Mouse (Mus musculus): ENCODE data around the gene 1700113H08Rik. TPM values are rescaled to one million over a fixed set of nuclear protein-coding genes. Genes with fewer than 3 reads are reported as not detected.

The 1700113H08Rik gene
- polyA plus RNA-seq, 1 experiment from 2014 or later: 0.28 TPM

- ATAC-seq: no peak
- Histone ChIP-seq H3K4me3 (replicated peaks) (no peak overlapping the region), H3K27ac (no peak overlapping the region), H3K4me1 (replicated peaks) (0 out of 2 replicates have a peak, but pooled peaks cover 3% of the 10 kb centered on the region), H3K9me3 (no peaks in the 10 kb centered on the region), H3K4me2 (replicated peaks) (no peak overlapping the region), H3K9ac (replicated peaks) (no peak overlapping the region), H3K27me3 (0 out of 2 replicates have a peak, but pooled peaks cover 6% of the 10 kb centered on the region), H3K36me3 (no peaks in the 10 kb centered on the region)
- WGBS: 76% methylated on average over 10 of the region's 10 CpGs
Observed at GRCm38 (mm10) chr10:87109038-87109771, 51.4 kb downstream of the 1700113H08Rik start.

DNA sequence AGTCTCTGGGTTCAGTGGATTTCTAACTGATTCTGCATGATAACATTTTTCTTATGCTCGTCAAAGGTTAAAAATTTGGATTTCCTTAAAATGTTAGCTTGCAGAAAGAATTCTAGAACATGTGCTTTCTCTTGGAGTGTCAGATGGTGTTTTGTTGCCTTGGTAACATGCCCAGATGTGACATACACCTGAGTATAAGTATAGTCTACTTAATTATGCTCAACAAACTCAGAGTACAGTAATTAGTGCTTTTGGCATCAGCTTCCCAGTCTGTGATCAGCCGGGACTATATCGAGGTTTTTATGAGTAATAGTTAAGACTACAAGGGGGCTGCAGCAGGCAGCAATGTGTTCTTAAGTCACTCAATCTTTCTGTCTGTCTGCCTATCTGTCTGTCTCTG lies 53.1 kb downstream of the 1700113H08Rik start:
- Histone ChIP-seq H3K4me3 (replicated peaks) (no peak overlapping the region), H3K27ac (no peak overlapping the region), H3K4me2 (replicated peaks) (no peak overlapping the region), H3K9ac (replicated peaks) (no peak overlapping the region), H3K4me1 (replicated peaks) (0 out of 2 replicates have a peak, but pooled peaks cover 3% of the 10 kb centered on the region), H3K9me3 (no peaks in the 10 kb centered on the region), H3K36me3 (no peaks in the 10 kb centered on the region), H3K27me3 (0 out of 2 replicates have a peak, but pooled peaks cover 3% of the 10 kb centered on the region)
- no peak for ATAC-seq
- WGBS: 93% methylated on average over 3 of the region's 3 CpGs

- Histone ChIP-seq H3K27ac (no peak overlapping the region), H3K27me3 (0 out of 2 replicates have a peak, but pooled peaks cover 4% of the 10 kb centered on the region), H3K36me3 (no peaks in the 10 kb centered on the region), H3K4me2 (replicated peaks) (no peak overlapping the region), H3K4me3 (replicated peaks) (no peak overlapping the region), H3K9me3 (no peaks in the 10 kb centered on the region; the same call in 1 of the 2 replicates), H3K9ac (replicated peaks) (no peak overlapping the region), H3K4me1 (replicated peaks) (no peaks in the 10 kb centered on the region)
- ATAC-seq: no peak
- 94% methylated on average over 5 of the region's 5 CpGs for WGBS
Observed at GRCm38 (mm10) chr10:87125094-87125493, 67.2 kb downstream of the 1700113H08Rik start.

- Histone ChIP-seq H3K27ac (no peak overlapping the region), H3K27me3 (0 out of 2 replicates have a peak, but pooled peaks cover 4% of the 10 kb centered on the region), H3K9me3 (no peaks in the 10 kb centered on the region; the same call in 1 of the 2 replicates), H3K4me1 (replicated peaks) (no peaks in the 10 kb centered on the region), H3K4me2 (replicated peaks) (no peak overlapping the region), H3K4me3 (replicated peaks) (no peak overlapping the region), H3K9ac (replicated peaks) (no peak overlapping the region), H3K36me3 (no peaks in the 10 kb centered on the region)
- ATAC-seq: no peak
- 85% methylated on average over 12 of the region's 12 CpGs for WGBS
Observed at GRCm38 (mm10) chr10:87126186-87126824, 68.5 kb downstream of the 1700113H08Rik start.

DNA sequence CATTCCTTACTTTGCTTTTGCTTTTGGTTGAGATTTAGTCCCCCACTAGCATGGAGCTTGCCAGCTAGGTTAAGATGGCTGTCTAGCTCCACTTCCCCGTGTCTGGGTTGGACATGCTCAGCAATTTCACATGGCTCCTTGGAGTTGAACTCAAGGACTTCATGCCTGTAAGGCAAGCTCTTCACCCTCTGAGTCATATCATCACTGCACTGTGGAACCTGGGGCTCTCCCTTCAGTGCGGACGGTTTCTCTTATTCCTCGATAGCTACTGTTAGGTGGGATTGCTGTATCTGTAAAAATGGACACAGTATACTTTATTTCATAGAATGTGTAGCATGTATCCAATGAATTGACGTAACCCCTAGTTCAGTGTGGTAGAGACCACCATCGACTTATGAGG lies 93.2 kb downstream of the 1700113H08Rik start:
- no peak overlapping the region for H3K27ac ChIP-seq
- no peaks in the 10 kb centered on the region for H3K36me3 ChIP-seq
- H3K4me1 ChIP-seq (replicated peaks): peaks cover 11% of the 10 kb centered on the region
- no peak for ATAC-seq
- 98% methylated on average over 6 of the region's 6 CpGs for WGBS
- H3K27me3 ChIP-seq: no peaks in the 10 kb centered on the region
- 0 out of 2 replicates have a peak, but pooled peaks cover 2% of the 10 kb centered on the region for H3K9me3 ChIP-seq
- no peak overlapping the region for H3K4me3 ChIP-seq (replicated peaks)
- H3K9ac ChIP-seq (replicated peaks): no peak overlapping the region
- H3K4me2 ChIP-seq (replicated peaks): no peak overlapping the region

- Histone ChIP-seq H3K4me2 (replicated peaks) (no peak overlapping the region), H3K36me3 (no peaks in the 10 kb centered on the region), H3K4me1 (replicated peaks) (peaks cover 11% of the 10 kb centered on the region), H3K4me3 (replicated peaks) (no peak overlapping the region), H3K27ac (peak overlapping the region; percentile 35; the same call in 1 of the 2 replicates), H3K9me3 (no peaks in the 10 kb centered on the region), H3K27me3 (no peaks in the 10 kb centered on the region), H3K9ac (replicated peaks) (no peak overlapping the region)
- WGBS: 51% methylated on average over 14 of the region's 14 CpGs
- ATAC-seq: no peak
Observed at GRCm38 (mm10) chr10:87153731-87154505, 96.1 kb downstream of the 1700113H08Rik start.

GRCm38 (mm10) chr10:87159781-87160180 lies 101.9 kb downstream of the 1700113H08Rik start:
- 85% methylated on average over 9 of the region's 9 CpGs for WGBS
- Histone ChIP-seq H3K36me3 (no peaks in the 10 kb centered on the region), H3K4me3 (replicated peaks) (no peak overlapping the region), H3K4me1 (replicated peaks) (no peaks in the 10 kb centered on the region), H3K27me3 (no peaks in the 10 kb centered on the region), H3K27ac (no peak overlapping the region), H3K9ac (replicated peaks) (no peak overlapping the region), H3K4me2 (replicated peaks) (no peak overlapping the region), H3K9me3 (no peaks in the 10 kb centered on the region)
- no peak for ATAC-seq

GRCm38 (mm10) chr10:87196123-87196756 lies 138.4 kb downstream of the 1700113H08Rik start:
- H3K4me2 ChIP-seq (replicated peaks): no peak overlapping the region
- H3K27ac ChIP-seq: no peak overlapping the region
- 46% methylated on average over 7 of the region's 7 CpGs for WGBS
- H3K36me3 ChIP-seq: no peaks in the 10 kb centered on the region
- no peak overlapping the region for H3K9ac ChIP-seq (replicated peaks)
- no peaks in the 10 kb centered on the region for H3K9me3 ChIP-seq
- no peaks in the 10 kb centered on the region for H3K27me3 ChIP-seq
- peaks cover 8% of the 10 kb centered on the region; the same call in 1 of the 2 replicates for H3K4me1 ChIP-seq (replicated peaks)
- no peak overlapping the region for H3K4me3 ChIP-seq (replicated peaks)
- peak; percentile 83 for ATAC-seq

- Histone ChIP-seq H3K9ac (replicated peaks) (no peak overlapping the region), H3K36me3 (no peaks in the 10 kb centered on the region), H3K4me3 (replicated peaks) (no peak overlapping the region), H3K4me1 (replicated peaks) (peaks cover 8% of the 10 kb centered on the region; the same call in 1 of the 2 replicates), H3K27me3 (no peaks in the 10 kb centered on the region), H3K4me2 (replicated peaks) (no peak overlapping the region), H3K9me3 (no peaks in the 10 kb centered on the region), H3K27ac (no peak overlapping the region)
- ATAC-seq: no peak
- WGBS: 89% methylated on average over 2 of the region's 2 CpGs
Observed at GRCm38 (mm10) chr10:87198720-87199119, 140.9 kb downstream of the 1700113H08Rik start.

DNA sequence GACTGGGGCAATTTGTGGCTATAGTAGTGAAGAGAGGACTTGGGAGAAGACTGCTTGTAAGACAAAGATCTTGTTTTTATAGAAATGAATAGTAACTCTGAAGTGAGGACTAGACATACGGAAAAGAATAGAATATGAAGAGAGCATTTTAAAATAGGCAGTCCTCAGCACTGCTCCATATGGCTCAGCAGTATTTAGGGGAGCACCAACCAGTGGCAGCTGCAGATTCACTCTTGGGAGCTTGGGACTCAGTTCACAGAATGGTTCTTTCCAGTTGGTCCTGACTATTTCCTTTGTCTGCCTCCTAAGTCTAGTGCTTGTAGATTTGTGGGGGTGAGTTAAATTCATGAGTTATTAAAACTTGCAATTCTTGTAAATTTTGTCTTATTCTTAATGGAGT lies 151.6 kb downstream of the 1700113H08Rik start:
- WGBS: 88% methylated on average over 1 of the region's 1 CpGs
- Histone ChIP-seq H3K4me2 (replicated peaks) (no peak overlapping the region), H3K27ac (no peak overlapping the region), H3K9ac (replicated peaks) (no peak overlapping the region), H3K4me1 (replicated peaks) (no peaks in the 10 kb centered on the region), H3K27me3 (no peaks in the 10 kb centered on the region), H3K36me3 (no peaks in the 10 kb centered on the region), H3K4me3 (replicated peaks) (no peak overlapping the region), H3K9me3 (no peaks in the 10 kb centered on the region)
- ATAC-seq: no peak

DNA sequence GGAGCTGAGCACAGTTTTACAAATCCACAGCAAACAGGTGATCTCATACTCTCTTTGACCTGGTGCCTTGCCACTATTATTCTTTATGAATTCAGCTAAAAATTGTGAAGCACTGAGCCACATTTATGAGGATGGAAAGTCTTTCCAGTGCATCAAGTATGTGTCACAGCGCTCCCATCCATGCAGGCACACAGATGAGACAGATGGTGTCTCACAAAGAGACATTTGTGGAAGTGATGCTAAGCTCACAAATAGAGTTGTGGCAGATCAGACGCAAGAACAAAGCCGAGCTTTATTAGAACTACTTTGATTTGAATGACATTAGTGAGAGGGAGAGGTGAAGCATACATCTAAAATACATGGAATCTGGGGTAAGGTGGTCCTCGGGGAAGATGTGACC lies 153.2 kb downstream of the 1700113H08Rik start:
- Histone ChIP-seq H3K4me3 (replicated peaks) (no peak overlapping the region), H3K4me1 (replicated peaks) (no peaks in the 10 kb centered on the region), H3K9me3 (no peaks in the 10 kb centered on the region), H3K36me3 (no peaks in the 10 kb centered on the region), H3K27ac (no peak overlapping the region), H3K4me2 (replicated peaks) (no peak overlapping the region), H3K9ac (replicated peaks) (no peak overlapping the region), H3K27me3 (no peaks in the 10 kb centered on the region)
- WGBS: 76% methylated on average over 4 of the region's 4 CpGs
- ATAC-seq: no peak

All from midbrain, embryonic 13.5 days (tissue).